Mouse (Mus musculus): Measurements from ENCODE around the gene Nek8.
"Not testable (repeated sequence)": the region's sequence is repeated elsewhere in the genome, so short reads cannot be mapped to it uniquely, and the experiment has no call there.

The Nek8 gene

DNA sequence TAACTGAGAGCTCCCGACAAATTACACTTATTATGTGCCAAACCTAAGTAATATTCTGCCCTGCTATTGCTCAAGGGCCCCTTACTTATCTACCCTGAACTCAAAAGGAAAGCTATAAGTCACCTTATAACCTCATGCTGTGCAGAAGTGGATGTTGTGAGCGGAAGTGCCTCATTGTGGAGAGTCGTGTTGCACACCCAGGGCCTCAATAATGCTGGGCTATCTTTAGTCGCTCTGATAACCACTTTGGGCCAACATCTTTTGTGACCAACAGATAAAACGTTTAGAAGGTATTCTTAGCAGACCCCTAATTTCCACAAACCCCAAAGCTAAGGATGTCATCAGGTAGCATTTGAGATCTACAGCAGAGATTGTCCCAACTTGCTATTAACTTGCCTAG lies 35.8 kb downstream of the Nek8 start:
- no peak for DNase-seq (ENCODE audit: low read depth)

DNA sequence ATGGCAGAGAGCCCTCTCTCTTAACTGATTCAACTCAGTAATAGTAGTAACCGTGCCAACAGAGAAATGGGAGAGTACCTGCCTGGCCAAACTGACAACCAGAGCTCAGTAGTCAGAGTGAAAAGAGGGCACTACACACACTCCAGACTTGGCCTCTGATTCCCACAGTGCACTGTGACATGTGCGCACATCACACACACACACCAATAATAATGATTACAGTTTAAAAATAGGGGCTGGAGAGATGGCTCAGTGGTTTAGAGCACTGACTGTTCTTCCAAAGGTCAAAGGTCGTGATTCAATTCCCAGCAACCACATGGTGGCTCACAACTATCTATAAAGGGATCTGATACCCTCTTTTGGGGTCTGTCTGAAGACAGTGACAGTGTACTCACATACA lies 38.5 kb downstream of the Nek8 start:
- DNase-seq (ENCODE audit: low read depth), result no peak

DNA sequence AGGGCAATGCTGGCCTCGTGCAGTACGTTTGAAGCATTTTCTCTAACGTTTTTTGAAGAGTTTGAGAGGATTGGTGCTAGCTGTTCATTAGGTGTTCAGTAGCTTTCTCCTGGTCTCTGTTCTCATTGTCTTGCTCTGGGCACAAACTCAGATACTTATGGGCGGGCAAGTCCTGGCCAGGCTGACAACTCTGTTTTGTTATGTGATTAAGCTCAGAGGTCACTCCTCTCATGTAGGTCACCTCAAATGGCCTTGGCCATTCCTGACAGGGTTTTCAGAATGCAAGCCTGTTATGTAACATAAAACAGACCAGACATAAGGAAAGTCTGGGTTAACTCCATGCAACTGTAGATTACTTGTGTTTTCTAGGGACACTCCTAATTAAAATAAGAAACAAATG lies 38.9 kb downstream of the Nek8 start:
- no peak for DNase-seq (ENCODE audit: low read depth)

- no peak for DNase-seq (ENCODE audit: low read depth)
Observed at GRCm38 (mm10) chr11:78136132-78136531, 40.3 kb downstream of the Nek8 start.

GRCm38 (mm10) chr11:78135314-78135713 lies 41.2 kb downstream of the Nek8 start:
- DNase-seq (ENCODE audit: low read depth), result not testable (repeated sequence)

DNA sequence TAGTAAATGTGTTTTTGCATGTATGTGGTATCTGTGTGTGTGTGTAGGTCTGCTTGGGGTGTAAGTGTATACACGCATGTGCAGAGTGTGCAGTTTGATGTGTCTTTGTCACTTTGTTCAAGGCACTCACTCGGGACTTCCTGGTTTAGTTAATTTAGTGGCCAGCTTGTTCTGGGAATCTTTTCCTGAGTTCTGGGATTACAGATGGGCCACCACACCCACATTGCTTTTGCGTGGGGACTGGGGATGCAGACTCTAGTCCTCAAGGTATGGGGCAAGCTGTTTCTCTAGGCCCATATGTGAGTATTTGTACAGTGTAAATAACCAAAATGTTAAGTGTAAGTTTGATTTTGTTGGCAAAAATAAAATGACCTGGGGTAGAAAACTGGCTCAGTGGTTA lies 42.1 kb downstream of the Nek8 start:
- no peak for DNase-seq (ENCODE audit: low read depth)

GRCm38 (mm10) chr11:78133915-78134314 lies 42.6 kb downstream of the Nek8 start:
- DNase-seq (ENCODE audit: low read depth), result no peak

- DNase-seq (ENCODE audit: low read depth), result no peak
Observed at GRCm38 (mm10) chr11:78129458-78129857, 47.0 kb downstream of the Nek8 start.

GRCm38 (mm10) chr11:78126739-78127138 lies 49.7 kb downstream of the Nek8 start:
- no peak for DNase-seq (ENCODE audit: low read depth)

DNA sequence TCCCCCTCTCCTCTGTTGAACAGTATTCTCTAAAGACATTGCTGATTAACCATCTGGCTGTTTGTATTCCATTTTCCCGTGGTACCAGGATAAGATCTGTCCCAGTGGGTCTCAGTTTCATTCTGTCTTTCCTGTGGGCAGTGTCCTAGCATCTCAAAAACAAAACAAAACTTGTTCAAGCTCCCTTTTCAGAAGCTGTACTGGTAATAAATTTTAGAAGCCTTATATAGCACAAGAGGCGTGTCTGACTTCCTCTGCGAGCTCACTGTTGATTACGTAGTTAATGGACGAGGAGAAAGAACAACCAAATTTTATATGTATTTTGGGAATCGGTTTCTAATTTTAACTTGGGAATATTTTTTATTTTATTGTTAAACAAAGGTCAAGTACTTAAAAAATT lies 50.8 kb downstream of the Nek8 start:
- DNase-seq (ENCODE audit: low read depth), result no peak

DNA sequence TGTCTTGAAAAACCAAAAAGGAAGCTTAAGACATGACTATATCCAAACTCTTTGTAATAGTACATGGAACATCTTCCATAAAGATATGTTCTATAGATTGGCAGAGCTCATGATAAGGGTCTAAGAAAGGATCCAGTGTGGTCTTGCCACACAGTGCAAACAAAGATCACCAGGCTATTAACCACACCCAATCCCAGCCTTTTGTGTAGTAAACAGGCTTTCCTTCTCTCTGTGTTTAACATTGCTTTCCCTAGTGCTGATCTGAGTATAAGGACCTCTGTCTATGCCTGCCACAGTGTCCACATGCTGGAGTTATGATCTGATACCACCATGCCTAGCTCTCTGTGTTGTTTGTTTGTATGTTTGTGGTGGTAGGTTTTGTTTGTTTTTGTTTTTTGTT lies 52.7 kb downstream of the Nek8 start:
- DNase-seq (ENCODE audit: low read depth), result no peak

GRCm38 (mm10) chr11:78122815-78123214 lies 53.7 kb downstream of the Nek8 start:
- no peak for DNase-seq (ENCODE audit: low read depth)

- peak; percentile 27 for DNase-seq (ENCODE audit: low read depth)
Observed at GRCm38 (mm10) chr11:78121176-78121575, 55.3 kb downstream of the Nek8 start.

DNA sequence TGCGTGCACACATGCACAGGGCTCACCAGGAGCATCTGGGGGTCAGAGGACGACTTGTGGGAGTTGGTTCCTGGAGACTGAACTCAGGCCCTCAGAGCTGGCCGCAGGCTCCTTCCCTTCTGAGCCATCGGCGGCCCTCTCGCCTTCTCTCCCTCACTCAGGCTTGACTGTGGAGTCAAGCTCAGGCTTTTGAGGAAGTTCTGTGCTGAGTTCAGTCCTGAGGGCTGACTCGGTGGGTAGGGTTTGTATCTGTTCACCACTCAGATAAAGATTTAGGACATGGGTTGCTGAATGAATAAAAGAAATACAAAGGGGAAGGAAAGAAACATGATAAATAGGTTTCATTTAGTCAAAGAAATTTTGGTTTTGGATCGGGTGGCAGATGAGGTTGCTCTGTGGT lies 56.6 kb downstream of the Nek8 start:
- no peak for DNase-seq (ENCODE audit: low read depth)

DNA sequence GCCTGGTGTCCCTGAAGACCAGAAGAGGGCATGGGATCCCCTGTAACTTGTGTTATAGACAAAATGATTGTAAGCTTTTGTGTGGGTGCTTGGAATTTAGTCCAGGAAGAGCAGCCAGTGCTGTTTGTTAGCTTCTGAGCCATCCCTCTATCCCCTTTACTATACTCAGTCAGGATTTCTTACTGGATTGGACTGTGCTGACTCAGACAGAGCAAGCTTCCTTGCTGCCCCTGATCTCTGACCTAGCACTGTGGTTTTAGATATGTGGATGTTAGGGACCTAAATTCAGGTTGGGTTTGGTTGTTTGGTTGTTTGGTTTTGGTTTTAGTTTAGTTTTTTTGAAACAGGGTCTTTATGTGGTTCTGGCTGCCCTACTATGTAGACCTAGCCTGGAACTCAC lies 58.0 kb downstream of the Nek8 start:
- DNase-seq (ENCODE audit: low read depth), result no peak

DNA sequence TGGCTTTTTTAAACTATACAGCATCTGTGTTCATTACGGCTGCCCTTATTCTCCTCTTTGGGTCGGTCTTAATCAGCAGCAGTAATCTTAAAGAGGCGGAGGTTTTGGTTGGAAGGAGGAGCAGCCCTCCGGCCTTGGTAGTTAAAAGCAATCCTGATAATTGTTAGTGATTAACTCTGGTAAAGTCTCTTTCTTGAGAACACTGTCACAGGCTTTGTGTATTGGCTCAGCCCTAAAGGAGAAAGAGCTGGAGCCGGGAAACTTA lies 60.4 kb downstream of the Nek8 start:
- no peak for DNase-seq (ENCODE audit: low read depth)
